Mouse (Mus musculus) kidney, adult 2 months (tissue): ENCODE results near the gene 1520401A03Rik. TPM values are rescaled to one million over a fixed set of nuclear protein-coding genes. Genes with fewer than 3 reads are reported as not detected.

Experiments
- DNase-seq: peaks from one replicate; pipeline ENCODE4 v3.0.0; 2021
- H3K27ac ChIP-seq: fragments of 200-500 bp; 2 replicates; pipeline ENCODE4 v1.5.1; 2012; ENCODE audit warnings: low read depth, low read length, control low read depth, inconsistent platforms; ENCODE audit not compliant: insufficient read depth
- H3K27me3 ChIP-seq: fragments of 200-500 bp; replicated peaks from 2 replicates; pipeline ENCODE4 v1.6.1; 2012; ENCODE audit warnings: mild to moderate bottlenecking, moderate library complexity, low read length, inconsistent platforms; ENCODE audit not compliant: control insufficient read depth, insufficient read depth
- H3K36me3 ChIP-seq: fragments of 200-500 bp; 2 replicates; pipeline ENCODE4 v1.6.1; 2012; ENCODE audit warnings: mild to moderate bottlenecking, moderate library complexity, low read length, inconsistent platforms; ENCODE audit not compliant: control insufficient read depth, insufficient read depth
- H3K4me1 ChIP-seq: fragments of 200-500 bp; 2 replicates; pipeline ENCODE4 v1.6.1; 2011; ENCODE audit warnings: low read length; ENCODE audit not compliant: control insufficient read depth, insufficient read depth
- H3K4me3 ChIP-seq: fragments of 200-500 bp; 2 replicates; pipeline ENCODE4 v1.5.1; 2011; ENCODE audit warnings: mild to moderate bottlenecking, low read depth, low read length, control low read depth; ENCODE audit not compliant: insufficient read depth
- CTCF ChIP-seq: fragments of 200-500 bp; conservative IDR thresholded peaks from 2 replicates; pipeline ENCODE4 v1.5.1; 2011; ENCODE audit warnings: low read depth, mild to moderate bottlenecking, control low read depth, low read length, moderate library complexity, mixed read lengths; ENCODE audit not compliant: insufficient read depth, insufficient read length
- POLR2A ChIP-seq: fragments of 200-500 bp; IDR thresholded peaks from one replicate; pipeline ENCODE4 v1.6.1; 2011; ENCODE audit warnings: low read depth, low read length, control low read depth
- WGBS: fragments of 180-500 bp; shearing (Covaris S2); methylation state at CpG from one replicate; pipeline ENCODE4 v1.1.7; 2018; 5-methylcytosine and 5-hydroxymethylcytosine counted together
- polyA plus RNA-seq: library from polyadenylated mRNA; depleted of rRNA; stranded (reverse); fragments of >200 nt; gene quantifications from 2 replicates; pipeline ENCODE4 v1.2.3, GENCODE M21; 2012

Gene 1520401A03Rik
- polyA plus RNA-seq, 1 experiment, result not detected

DNA sequence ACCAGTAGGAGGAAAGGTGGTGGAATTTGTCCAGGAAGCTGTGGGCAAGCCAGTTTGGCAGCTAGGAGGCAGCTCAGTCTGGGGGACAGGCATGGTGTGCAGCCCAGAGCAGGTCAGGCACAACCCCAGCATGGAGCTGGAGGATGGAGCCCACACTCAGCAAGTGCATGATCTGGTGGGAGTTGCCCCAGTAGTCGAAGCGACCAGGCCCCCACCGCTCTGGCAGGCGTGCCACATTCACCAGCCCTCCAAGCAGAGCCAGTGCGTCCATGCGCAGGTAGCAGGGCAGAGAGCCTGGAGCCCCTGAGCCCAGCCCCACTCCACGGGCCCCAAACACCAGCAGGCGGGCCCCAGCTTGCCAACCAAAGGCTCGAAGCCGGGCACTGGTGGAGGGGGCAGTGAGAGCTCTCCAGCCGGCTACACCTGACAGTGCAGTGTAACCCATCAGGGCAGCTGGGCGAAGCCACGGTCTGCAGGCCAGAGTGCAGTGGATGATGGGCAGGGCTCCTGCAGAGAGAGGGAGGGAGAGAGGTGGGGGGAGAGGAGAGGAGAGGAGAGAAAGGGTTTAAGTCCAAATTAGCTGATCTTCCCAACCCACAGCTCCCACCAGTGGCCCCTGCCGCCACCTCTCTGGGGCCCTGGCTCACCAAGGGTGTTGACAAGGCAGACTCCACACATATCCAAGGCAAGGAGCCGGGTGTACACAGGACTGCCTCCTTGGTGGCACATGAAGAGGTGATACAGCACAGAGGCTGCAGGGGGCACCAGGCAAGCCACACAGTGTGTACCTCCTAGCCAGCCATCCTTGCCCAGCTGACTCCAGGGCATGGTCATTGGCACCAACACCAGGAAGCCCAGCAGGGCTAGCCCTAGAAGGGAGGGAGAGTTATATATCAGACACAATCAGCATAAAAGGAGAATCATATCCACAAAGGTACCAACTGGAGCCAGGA lies 15.2 kb upstream of the 1520401A03Rik start:
- peak; percentile 21 for DNase-seq
- Histone ChIP-seq H3K4me3 (no peak overlapping the region), H3K27ac (no peak overlapping the region), H3K4me1 (no peaks in the 10 kb centered on the region), H3K27me3 (no peaks in the 10 kb centered on the region), H3K36me3 (no peaks in the 10 kb centered on the region)
- TF ChIP-seq POLR2A (no peak), CTCF (no peak)
- WGBS, result 68% methylated on average over 15 of the region's 15 CpGs

- Histone ChIP-seq H3K27ac (no peak overlapping the region), H3K4me1 (no peaks in the 10 kb centered on the region), H3K36me3 (no peaks in the 10 kb centered on the region), H3K27me3 (no peaks in the 10 kb centered on the region), H3K4me3 (no peak overlapping the region)
- peak; percentile 46 for DNase-seq
- 47% methylated on average over 1 of the region's 1 CpGs for WGBS
- TF ChIP-seq CTCF, result no peak
- no peak for TF ChIP-seq POLR2A
Observed at GRCm38 (mm10) chr17:23734341-23734740, 11.8 kb upstream of the 1520401A03Rik start.

- TF ChIP-seq POLR2A, result no peak
- TF ChIP-seq CTCF, result no peak
- Histone ChIP-seq H3K27me3 (no peaks in the 10 kb centered on the region), H3K4me1 (no peaks in the 10 kb centered on the region), H3K4me3 (no peak overlapping the region), H3K36me3 (no peaks in the 10 kb centered on the region), H3K27ac (no peak overlapping the region)
- DNase-seq, result no peak
- 54% methylated on average over 1 of the region's 1 CpGs for WGBS
Observed at GRCm38 (mm10) chr17:23730441-23730840, 7.9 kb upstream of the 1520401A03Rik start.

DNA sequence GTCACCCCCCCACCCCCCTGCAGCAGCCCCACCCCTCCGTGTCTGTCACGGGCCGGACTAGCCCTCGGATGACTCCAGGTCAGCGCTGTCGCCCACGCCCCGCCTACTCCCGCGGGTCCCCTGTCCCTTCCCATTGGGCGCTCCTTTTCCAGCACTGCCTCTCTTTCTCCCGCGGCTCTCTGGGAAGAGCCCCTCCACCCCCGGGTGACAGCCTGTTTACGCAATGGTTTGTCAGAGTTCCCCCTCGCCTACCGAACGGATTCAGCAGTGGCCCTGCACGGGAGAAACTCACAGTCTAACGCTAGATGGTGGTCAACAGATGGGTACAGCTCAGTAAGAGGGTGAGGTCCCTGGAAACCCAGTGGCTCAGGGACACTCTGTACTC lies 4.2 kb upstream of the 1520401A03Rik start:
- TF ChIP-seq POLR2A (no peak), CTCF (0 out of 2 replicates have a peak, but pooled peaks have one; percentile 12)
- DNase-seq, result peak; percentile 81
- Histone ChIP-seq H3K27me3 (no peaks in the 10 kb centered on the region), H3K4me1 (no peaks in the 10 kb centered on the region), H3K27ac (no peak overlapping the region), H3K4me3 (peak overlapping the region; percentile 66), H3K36me3 (no peaks in the 10 kb centered on the region)
- 1% methylated on average over 20 of the region's 20 CpGs for WGBS

- Histone ChIP-seq H3K4me1 (no peaks in the 10 kb centered on the region; the same call in 1 of the 2 replicates), H3K27ac (no peak within 1 kb of the TSS), H3K27me3 (no peaks in the 10 kb centered on the region), H3K36me3 (no peaks in the 10 kb centered on the region), H3K4me3 (peak within 1 kb of the TSS; percentile 66)
- TF ChIP-seq CTCF, result no peak
- peak; percentile 60 for TF ChIP-seq POLR2A
- under 1% methylated on average over 73 of the region's 73 CpGs for WGBS
- peak; percentile 97 for DNase-seq
Observed at GRCm38 (mm10) chr17:23725999-23726757, 3.6 kb upstream of the 1520401A03Rik start, which contains the start of gene Pkmyt1. Pkmyt1 (plus strand) TSS chr17:23726336.

DNA sequence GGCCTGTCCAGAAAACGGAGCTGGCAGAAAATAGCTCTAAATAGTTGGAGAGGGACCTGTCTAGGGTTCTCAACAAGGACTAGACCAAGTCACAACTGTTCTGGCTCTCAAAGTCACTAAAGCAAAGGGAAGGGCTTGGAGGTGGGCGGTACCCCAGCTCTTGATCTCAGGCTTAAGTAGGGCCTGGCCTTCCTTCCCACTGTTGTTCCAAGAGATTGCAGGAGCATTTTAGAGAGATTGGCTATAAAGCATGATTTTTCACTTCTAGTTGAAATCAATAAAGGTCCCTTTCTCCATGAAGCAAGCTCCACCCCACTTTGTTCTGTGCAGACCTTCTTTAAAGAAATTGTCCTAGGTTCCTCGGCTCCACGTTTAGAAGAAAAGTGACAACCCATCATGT lies 2.9 kb upstream of the 1520401A03Rik start:
- no peak for TF ChIP-seq POLR2A
- H3K27ac ChIP-seq, result no peak overlapping the region

DNA sequence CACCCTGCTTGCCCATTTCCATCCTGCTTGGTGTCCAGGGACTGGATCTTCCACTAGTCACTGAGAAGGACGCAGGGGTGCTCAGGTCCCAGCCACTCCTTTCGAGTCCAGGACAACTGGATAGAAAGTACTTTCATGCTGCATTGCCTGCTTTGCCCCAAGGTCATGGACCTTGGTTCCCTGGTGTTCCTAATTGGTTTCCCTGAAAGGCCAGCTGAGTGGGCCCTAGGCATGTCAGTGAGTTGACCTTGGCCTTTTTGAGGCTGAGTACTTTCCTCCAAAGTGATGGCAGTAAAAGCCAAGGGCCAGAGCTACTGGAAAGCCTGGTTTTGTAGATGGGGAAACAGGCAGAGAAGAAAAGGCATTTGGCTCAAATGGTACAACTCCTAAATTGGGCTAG lies 697 bp downstream of the 1520401A03Rik start:
- no peaks in the 10 kb centered on the region for H3K27me3 ChIP-seq
- DNase-seq, result no peak
- no peak overlapping the region for H3K4me3 ChIP-seq
- H3K4me1 ChIP-seq, result no peaks in the 10 kb centered on the region; the same call in 1 of the 2 replicates
- TF ChIP-seq POLR2A (no peak), CTCF (no peak)
- 76% methylated on average over 2 of the region's 2 CpGs for WGBS
- no peaks in the 10 kb centered on the region for H3K36me3 ChIP-seq
- no peak overlapping the region for H3K27ac ChIP-seq

More for the DNA sequence above, 2.9 kb upstream of the 1520401A03Rik start:
- no peak for DNase-seq
- WGBS, result 59% methylated on average over 4 of the region's 4 CpGs
- Histone ChIP-seq H3K36me3 (no peaks in the 10 kb centered on the region), H3K4me3 (peak overlapping the region; percentile 66; the same call in 1 of the 2 replicates), H3K27me3 (no peaks in the 10 kb centered on the region), H3K4me1 (no peaks in the 10 kb centered on the region; the same call in 1 of the 2 replicates)
